Comparison of ENCODE assay signal across 18 mouse cellular contexts in genomic region chr2:26744341-26744740, GRCm38 (mm10).
DNase-seq lines count a peak whose midpoint lies in the region; ATAC-seq and TF ChIP-seq lines count a peak whose summit lies in the region.
"Had no signal": no experiment of that assay in that cellular context is flagged by ENCODE, and none has a peak within 500 bp of the region (broad histone marks: within the 10 kb centered on the region; RNA-seq: fewer than 3 reads in every experiment).

No protein-coding gene starts in this region.

- no peak for TF ChIP-seq CTCF in gastrocnemius, adult 2 months (IDR thresholded peaks at IDR 0.05)

- no peak overlapping the region for H3K27ac ChIP-seq in gastrocnemius, adult 2 months
- H3K27ac ChIP-seq in forebrain, embryonic 11.5 days (ENCODE audit: low read depth, low read length) = no peak overlapping the region
- no peak overlapping the region for H3K27ac ChIP-seq in forebrain, embryonic 15.5 days (replicated peaks)
- H3K27ac ChIP-seq: embryonic facial prominence, embryonic 15.5 days; heart, embryonic 15.5 days; kidney, embryonic 15.5 days; liver, embryonic 14.5 days had no signal

- no peaks in the 10 kb centered on the region for H3K4me1 ChIP-seq in forebrain, embryonic 11.5 days (replicated peaks; ENCODE audit: control insufficient read depth, insufficient read depth, low read length)
- no peaks in the 10 kb centered on the region for H3K4me1 ChIP-seq in forebrain, embryonic 15.5 days
- H3K4me1 ChIP-seq: embryonic facial prominence, embryonic 15.5 days; heart, embryonic 15.5 days; kidney, embryonic 15.5 days had no signal

- intact Hi-C loops in gastrocnemius, adult 2 months (cut with DNase I) = no loop called here

- no peak overlapping the region for H3K9ac ChIP-seq in forebrain, embryonic 11.5 days (ENCODE audit: low read length)
- no peak overlapping the region for H3K9ac ChIP-seq in forebrain, embryonic 15.5 days (replicated peaks)
- H3K9ac ChIP-seq: embryonic facial prominence, embryonic 15.5 days; heart, embryonic 15.5 days; kidney, embryonic 15.5 days; liver, embryonic 14.5 days had no signal

- H3K9me3 ChIP-seq in forebrain, embryonic 11.5 days (ENCODE audit: control insufficient read depth, low read length) = no peaks in the 10 kb centered on the region
- no peaks in the 10 kb centered on the region for H3K9me3 ChIP-seq in forebrain, embryonic 15.5 days
- H3K9me3 ChIP-seq: embryonic facial prominence, embryonic 15.5 days; heart, embryonic 15.5 days; kidney, embryonic 15.5 days had no signal

- peak; percentile 34 for DNase-seq in lung, postnatal 36 days
- no peak for DNase-seq in lung, postnatal 10 days
- DNase-seq in T-cell, adult 2 months (ENCODE audit: low spot score) = peak; percentile 18
- DNase-seq in gastrocnemius, adult 2 months = no peak
- no peak for DNase-seq in forebrain, embryonic 11.5 days (ENCODE audit: low spot score)
- DNase-seq: cerebellum, adult 11 months; gastrocnemius, postnatal 14 days; left cerebral cortex, postnatal 4 days; right cerebral cortex, postnatal 25 days had no signal

- H3K4me2 ChIP-seq in forebrain, embryonic 11.5 days (ENCODE audit: low read depth, low read length, severe bottlenecking) = no peak overlapping the region
- no peak overlapping the region for H3K4me2 ChIP-seq in forebrain, embryonic 15.5 days (replicated peaks)
- H3K4me2 ChIP-seq: embryonic facial prominence, embryonic 15.5 days; heart, embryonic 15.5 days; kidney, embryonic 15.5 days had no signal

- H3K4me3 ChIP-seq in gastrocnemius, adult 2 months = no peak overlapping the region
- H3K4me3 ChIP-seq in forebrain, embryonic 11.5 days (ENCODE audit: low read depth, low read length) = no peak overlapping the region
- H3K4me3 ChIP-seq in forebrain, embryonic 15.5 days = no peak overlapping the region
- H3K4me3 ChIP-seq: embryonic facial prominence, embryonic 15.5 days; heart, embryonic 15.5 days; kidney, embryonic 15.5 days; megakaryocyte, embryonic 14.5 days had no signal

- peak; percentile 100 for ATAC-seq in megakaryocyte, adult 5-6 weeks (ENCODE audit: poor library complexity, severe bottlenecking)
- ATAC-seq in forebrain, embryonic 11.5 days (replicated peaks; ENCODE audit: low FRiP score) = no peak
- ATAC-seq in forebrain, embryonic 15.5 days (replicated peaks) = no peak
- ATAC-seq: forebrain, embryonic 14.5 days; hindbrain, embryonic 16.5 days had no signal

- no peaks in the 10 kb centered on the region for H3K27me3 ChIP-seq in forebrain, embryonic 11.5 days (ENCODE audit: control insufficient read depth, insufficient read depth, low read length)
- H3K27me3 ChIP-seq in forebrain, embryonic 15.5 days = no peaks in the 10 kb centered on the region
- H3K27me3 ChIP-seq: heart, embryonic 15.5 days; kidney, embryonic 15.5 days had no signal

- H3K36me3 ChIP-seq in forebrain, embryonic 11.5 days (ENCODE audit: control insufficient read depth, insufficient read depth, low read length) = no peaks in the 10 kb centered on the region
- no peaks in the 10 kb centered on the region for H3K36me3 ChIP-seq in forebrain, embryonic 15.5 days
- H3K36me3 ChIP-seq: embryonic facial prominence, embryonic 15.5 days; heart, embryonic 15.5 days; kidney, embryonic 15.5 days had no signal

- 70% methylated on average over 1 of the region's 1 CpGs for WGBS in forebrain, embryonic 11.5 days
- WGBS in forebrain, embryonic 15.5 days = 72% methylated on average over 1 of the region's 1 CpGs

Comparison
In these comparisons a context has a peak if more than half of its experiments do, and no peak if none do; other contexts are left out.
1. DNase-seq: peak in lung, postnatal 36 days (single experiment) and T-cell, adult 2 months (single experiment); none in lung, postnatal 10 days (single experiment), gastrocnemius, adult 2 months (single experiment) and forebrain, embryonic 11.5 days (single experiment).